Mouse (Mus musculus): ENCODE data around the gene Mvk.

- TF ChIP-seq CTCF (IDR thresholded peaks at IDR 0.05; ENCODE audit: low read depth) (no peak), EP300 (IDR thresholded peaks at IDR 0.05; ENCODE audit: low read depth) (no peak)
Measured at GRCm38 (mm10) chr5:114422591-114422990, 21.5 kb upstream of the Mvk start.
